Mouse (Mus musculus) stomach, postnatal 0 days (tissue): ENCODE results near the gene Ep300.

Experiments
- CTCF ChIP-seq: IDR thresholded peaks from 2 replicates; pipeline ENCODE4 v1.5.1; 2016; ENCODE audit warnings: antibody characterized with exemption, low read depth, mild to moderate bottlenecking, moderate library complexity
- EP300 ChIP-seq: optimal IDR thresholded peaks from 2 replicates; pipeline ENCODE3; 2016; ENCODE audit warnings: antibody characterized with exemption

GRCm38 (mm10) chr15:81680301-81680805, 95.2 kb downstream of the Ep300 start:
- no peak for TF ChIP-seq CTCF
- TF ChIP-seq EP300 = no peak
